Mouse (Mus musculus) left cerebral cortex, adult 11 months (tissue): ENCODE data around the gene Slc35f1.
A peak's percentile ranks its signal among the peaks of the same experiment; 100 is the strongest.

Experiments used
- DNase-seq: peaks from one replicate; pipeline ENCODE4 v3.0.0; 2022; ENCODE audit warnings: low spot score

Slc35f1 gene

GRCm38 (mm10) chr10:52690334-52690991, at the start of gene Slc35f1:
Gene Slc35f1, plus strand, starts transcription at chr10:52690533.
- DNase-seq: peak; percentile 53

GRCm38 (mm10) chr10:52671234-52671633, 19.1 kb upstream of the Slc35f1 start:
- DNase-seq: no peak

- no peak for DNase-seq
Measured at GRCm38 (mm10) chr10:52690992-52691731, 829 bp downstream of the Slc35f1 start.

GRCm38 (mm10) chr10:52703688-52704087, 13.4 kb downstream of the Slc35f1 start:
- no peak for DNase-seq

- DNase-seq: no peak
Measured at GRCm38 (mm10) chr10:52704101-52705051, 14.0 kb downstream of the Slc35f1 start.

GRCm38 (mm10) chr10:52709482-52709881, 19.1 kb downstream of the Slc35f1 start:
- no peak for DNase-seq

GRCm38 (mm10) chr10:52712166-52712565, 21.8 kb downstream of the Slc35f1 start:
- no peak for DNase-seq

GRCm38 (mm10) chr10:52714557-52714956, 24.2 kb downstream of the Slc35f1 start:
- no peak for DNase-seq

- no peak for DNase-seq
Measured at GRCm38 (mm10) chr10:52715146-52715545, 24.8 kb downstream of the Slc35f1 start.

GRCm38 (mm10) chr10:52718199-52718917, 28.0 kb downstream of the Slc35f1 start:
- DNase-seq: no peak

GRCm38 (mm10) chr10:52726674-52727073, 36.3 kb downstream of the Slc35f1 start:
- no peak for DNase-seq

- DNase-seq: no peak
Measured at GRCm38 (mm10) chr10:52742671-52743379, 52.5 kb downstream of the Slc35f1 start.

- DNase-seq: no peak
Measured at GRCm38 (mm10) chr10:52743831-52744230, 53.5 kb downstream of the Slc35f1 start.

- no peak for DNase-seq
Measured at GRCm38 (mm10) chr10:52748028-52748597, 57.8 kb downstream of the Slc35f1 start.

- no peak for DNase-seq
Measured at GRCm38 (mm10) chr10:52755949-52756679, 65.8 kb downstream of the Slc35f1 start.

- DNase-seq: no peak
Measured at GRCm38 (mm10) chr10:52757496-52758260, 67.3 kb downstream of the Slc35f1 start.

GRCm38 (mm10) chr10:52758589-52758988, 68.3 kb downstream of the Slc35f1 start:
- DNase-seq: peak; percentile 40

GRCm38 (mm10) chr10:52760527-52760926, 70.2 kb downstream of the Slc35f1 start:
- DNase-seq: no peak

GRCm38 (mm10) chr10:52779926-52780485, 89.7 kb downstream of the Slc35f1 start:
- DNase-seq: peak; percentile 38
